Mouse (Mus musculus) midbrain, embryonic 10.5 days (tissue): ENCODE results near the gene Ercc5. TPM values are rescaled to one million over a fixed set of nuclear protein-coding genes. Genes with fewer than 3 reads are reported as not detected.

ENCODE experiments used
- DNase-seq: peaks from one replicate; pipeline ENCODE4 v3.0.0-alpha.2; 2017; ENCODE audit warnings: low spot score
- H3K27ac ChIP-seq: fragments of 300-500 bp; sonication (generic); replicated peaks from 2 replicates; pipeline ENCODE4 v1.5.1; 2016; ENCODE audit warnings: mild to moderate bottlenecking
- H3K27me3 ChIP-seq: fragments of 300-500 bp; sonication (generic); 2 replicates; pipeline ENCODE4 v1.6.1; 2016; ENCODE audit warnings: low read depth, mild to moderate bottlenecking; ENCODE audit not compliant: poor library complexity, severe bottlenecking
- H3K36me3 ChIP-seq: fragments of 300-500 bp; sonication (generic); 2 replicates; pipeline ENCODE4 v1.6.1; 2016; ENCODE audit warnings: mild to moderate bottlenecking, moderate library complexity
- H3K4me1 ChIP-seq: fragments of 300-500 bp; sonication (generic); 2 replicates; pipeline ENCODE4 v1.6.1; 2016
- H3K4me3 ChIP-seq: fragments of 300-500 bp; sonication (generic); 2 replicates; pipeline ENCODE4 v1.5.1; 2016; ENCODE audit warnings: mild to moderate bottlenecking, moderate library complexity
- H3K9me3 ChIP-seq: fragments of 300-500 bp; sonication (generic); replicated peaks from 2 replicates; pipeline ENCODE4 v1.6.1; 2016; ENCODE audit warnings: mild to moderate bottlenecking
- WGBS: fragments of 180-500 bp; shearing (Covaris S2); methylation state at CpG from one replicate; pipeline ENCODE4 v1.1.7; 2016; 5-methylcytosine and 5-hydroxymethylcytosine counted together
- polyA plus RNA-seq: library from polyadenylated mRNA; unstranded; fragments of >200 nt; fragmentation: Nextera tagmentation; extraction: Ambion mirVana; gene quantifications from 2 replicates; pipeline ENCODE4 v1.2.1, GENCODE M21; 2016

Gene Ercc5
- polyA plus RNA-seq, 1 experiment from 2014 or later = 29.0 TPM

DNA sequence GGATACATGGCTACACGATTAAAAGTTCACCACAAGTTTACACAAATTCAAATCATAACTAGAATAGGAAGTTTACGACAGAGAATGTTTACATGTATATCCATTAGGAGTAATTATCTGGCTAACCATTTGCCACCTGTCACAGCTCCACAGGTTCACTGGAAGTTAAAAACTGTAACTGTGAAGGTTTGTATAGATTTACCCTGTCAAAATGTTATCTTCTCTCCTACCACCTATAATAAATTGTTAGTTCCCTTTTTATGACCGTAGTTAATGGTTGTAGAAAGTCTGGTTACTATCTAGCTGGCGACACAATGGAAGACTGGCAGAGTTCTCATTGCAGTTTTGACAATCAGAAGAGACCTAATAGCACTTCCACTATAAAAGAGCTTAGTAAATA lies 7.3 kb upstream of the Ercc5 start:
- WGBS = 89% methylated on average over 4 of the region's 4 CpGs
- H3K27ac ChIP-seq = no peak overlapping the region
- H3K9me3 ChIP-seq = no peaks in the 10 kb centered on the region
- H3K4me1 ChIP-seq = no peaks in the 10 kb centered on the region
- H3K4me3 ChIP-seq = no peak overlapping the region
- H3K36me3 ChIP-seq = peaks cover 72% of the 10 kb centered on the region
- H3K27me3 ChIP-seq = no peaks in the 10 kb centered on the region
- DNase-seq = no peak

DNA sequence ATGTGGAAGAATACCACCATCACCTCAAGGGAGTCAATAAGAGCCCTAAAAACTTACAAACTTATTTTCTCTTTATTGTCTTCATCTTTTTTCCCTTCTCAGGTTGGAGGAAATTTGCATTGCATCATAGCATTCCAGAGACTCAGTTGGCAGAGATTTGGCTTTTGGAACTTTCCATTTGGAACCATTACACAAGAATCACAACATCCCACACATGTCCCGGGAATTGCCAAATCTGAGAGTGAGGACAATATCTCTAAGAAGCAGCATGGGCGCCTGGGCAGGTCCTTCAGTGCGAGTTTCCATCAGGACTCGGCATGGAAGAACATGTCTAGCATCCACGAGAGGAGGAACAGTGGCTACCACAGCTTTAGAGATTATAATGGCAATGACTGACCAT lies 4.8 kb upstream of the Ercc5 start:
- no peak for DNase-seq
- peaks cover 55% of the 10 kb centered on the region for H3K36me3 ChIP-seq

DNA sequence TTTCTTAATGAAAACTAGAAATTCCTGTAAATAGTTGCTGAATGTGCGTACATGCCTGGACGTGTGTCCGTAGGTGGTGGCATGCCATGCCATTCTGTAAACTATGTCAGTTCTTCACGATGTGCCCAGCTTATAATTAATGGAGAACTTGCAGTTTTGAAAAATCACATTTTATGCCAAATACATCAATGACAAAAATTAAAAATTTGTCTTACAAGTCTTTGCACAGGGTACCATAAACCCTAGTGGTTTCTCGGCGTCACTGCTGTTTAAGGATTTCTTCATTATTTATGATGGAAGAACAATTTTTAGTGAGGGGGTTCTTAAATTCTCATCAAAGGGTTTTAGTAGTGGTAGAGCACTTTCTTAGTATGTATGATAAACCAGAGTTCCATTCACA lies 1.2 kb downstream of the Ercc5 start:
- peaks cover 15% of the 10 kb centered on the region for H3K4me1 ChIP-seq
- no peaks in the 10 kb centered on the region for H3K27me3 ChIP-seq
- no peak for DNase-seq
- 51% methylated on average over 6 of the region's 6 CpGs for WGBS
- H3K9me3 ChIP-seq = peaks cover 10% of the 10 kb centered on the region; the same call in 1 of the 2 replicates
- H3K36me3 ChIP-seq = peaks cover 19% of the 10 kb centered on the region
- H3K4me3 ChIP-seq = peak overlapping the region; percentile 79
- H3K27ac ChIP-seq = peak overlapping the region; percentile 96

More for the DNA sequence above, 4.8 kb upstream of the Ercc5 start:
- Histone ChIP-seq H3K4me1 (peaks cover 7% of the 10 kb centered on the region), H3K9me3 (no peaks in the 10 kb centered on the region), H3K27me3 (no peaks in the 10 kb centered on the region), H3K27ac (no peak overlapping the region), H3K4me3 (no peak overlapping the region)
- WGBS = 91% methylated on average over 5 of the region's 5 CpGs

DNA sequence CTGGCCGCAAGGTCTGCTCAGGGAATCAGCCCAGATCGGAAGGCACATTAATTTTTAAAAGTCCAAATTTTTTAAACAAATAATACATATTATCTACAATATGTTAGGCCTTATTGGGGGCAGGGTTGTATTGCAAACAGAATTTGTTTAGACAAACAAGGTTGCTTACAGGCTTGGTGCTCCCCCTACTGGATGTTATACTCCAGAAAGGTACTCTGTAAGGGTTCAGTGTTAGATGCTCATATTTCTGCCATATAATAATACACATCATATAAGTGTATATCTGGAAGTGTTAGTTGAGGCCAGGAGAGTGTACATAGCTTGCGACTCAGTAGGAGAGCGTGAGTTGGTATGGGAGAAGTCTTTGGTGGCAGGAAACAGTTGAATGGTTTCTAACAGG lies 7.7 kb downstream of the Ercc5 start:
- WGBS = 97% methylated on average over 4 of the region's 4 CpGs
- H3K27ac ChIP-seq = no peak overlapping the region
- H3K36me3 ChIP-seq = peaks cover 56% of the 10 kb centered on the region
- DNase-seq = no peak
- no peak overlapping the region for H3K4me3 ChIP-seq
- no peaks in the 10 kb centered on the region for H3K4me1 ChIP-seq
- peaks cover 10% of the 10 kb centered on the region; the same call in 1 of the 2 replicates for H3K9me3 ChIP-seq
- H3K27me3 ChIP-seq = no peaks in the 10 kb centered on the region

DNA sequence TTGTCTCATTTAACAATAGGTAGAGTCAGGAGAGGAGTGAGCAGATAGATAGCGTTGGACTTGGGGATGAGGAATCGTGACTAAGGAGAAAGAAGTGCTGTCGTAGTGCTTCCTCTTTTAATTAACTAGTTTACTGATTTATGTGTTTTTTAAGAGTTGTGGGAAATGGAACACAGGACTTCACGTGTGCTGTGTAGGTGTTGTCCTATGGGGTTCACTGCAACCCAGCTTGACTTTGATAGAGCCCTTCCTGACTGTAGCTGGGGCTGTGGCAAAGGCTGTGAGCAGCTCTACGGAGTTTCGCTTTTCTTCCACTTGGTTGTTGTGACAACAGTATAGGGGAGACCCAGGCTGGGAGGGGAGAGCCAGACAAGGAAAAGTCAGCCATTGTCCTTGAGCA lies 10.8 kb downstream of the Ercc5 start:
- Histone ChIP-seq H3K27me3 (no peaks in the 10 kb centered on the region), H3K36me3 (peaks cover 71% of the 10 kb centered on the region), H3K9me3 (no peaks in the 10 kb centered on the region), H3K4me3 (no peak overlapping the region), H3K4me1 (no peaks in the 10 kb centered on the region), H3K27ac (no peak overlapping the region)
- 92% methylated on average over 6 of the region's 6 CpGs for WGBS
- DNase-seq = no peak

DNA sequence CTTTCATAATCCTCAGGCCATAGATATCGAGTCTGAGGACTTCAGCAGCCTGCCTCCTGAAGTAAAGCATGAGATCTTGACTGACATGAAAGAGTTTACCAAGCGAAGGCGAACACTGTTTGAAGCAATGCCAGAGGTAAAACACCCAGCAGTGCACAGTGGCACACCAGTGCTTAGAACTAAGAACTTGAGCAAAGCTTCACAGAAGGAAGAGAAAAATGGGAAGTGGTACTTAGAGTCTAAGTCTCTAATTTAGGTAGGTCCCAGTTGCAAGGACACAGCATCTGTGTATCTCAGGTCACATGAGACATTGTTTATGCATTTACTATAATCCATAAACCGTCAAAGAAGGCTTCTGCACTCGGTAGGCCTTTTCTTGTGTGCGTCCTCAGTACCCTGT lies 14.3 kb downstream of the Ercc5 start:
- peaks cover 100% of the 10 kb centered on the region for H3K36me3 ChIP-seq
- H3K27me3 ChIP-seq = no peaks in the 10 kb centered on the region
- H3K27ac ChIP-seq = no peak overlapping the region
- no peak overlapping the region for H3K4me3 ChIP-seq
- H3K9me3 ChIP-seq = no peaks in the 10 kb centered on the region
- no peaks in the 10 kb centered on the region for H3K4me1 ChIP-seq
- DNase-seq = no peak
- 94% methylated on average over 6 of the region's 6 CpGs for WGBS

DNA sequence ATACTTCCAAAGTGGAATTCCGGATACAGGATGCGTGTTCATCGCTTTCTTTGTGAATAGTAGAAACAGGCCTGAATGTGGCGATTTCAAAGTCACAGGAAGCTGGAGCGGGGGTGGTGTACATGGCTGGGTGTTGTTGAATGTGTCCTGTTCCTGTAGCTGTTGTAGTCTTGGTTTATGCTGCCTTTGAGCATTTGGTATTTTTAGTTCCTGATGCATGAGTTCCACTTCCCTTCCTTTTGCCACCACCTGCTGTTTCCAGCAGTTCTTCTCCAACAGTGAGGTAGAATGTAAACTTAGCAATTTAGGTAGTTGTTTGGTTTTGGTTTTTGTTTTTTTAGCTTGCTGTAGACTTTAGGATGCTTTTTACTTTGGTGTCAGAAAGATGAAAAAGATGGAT lies 14.8 kb downstream of the Ercc5 start:
- Histone ChIP-seq H3K9me3 (no peaks in the 10 kb centered on the region), H3K4me3 (no peak overlapping the region), H3K36me3 (peaks cover 100% of the 10 kb centered on the region), H3K4me1 (no peaks in the 10 kb centered on the region), H3K27ac (no peak overlapping the region), H3K27me3 (no peaks in the 10 kb centered on the region)
- DNase-seq = no peak
- 96% methylated on average over 5 of the region's 5 CpGs for WGBS

DNA sequence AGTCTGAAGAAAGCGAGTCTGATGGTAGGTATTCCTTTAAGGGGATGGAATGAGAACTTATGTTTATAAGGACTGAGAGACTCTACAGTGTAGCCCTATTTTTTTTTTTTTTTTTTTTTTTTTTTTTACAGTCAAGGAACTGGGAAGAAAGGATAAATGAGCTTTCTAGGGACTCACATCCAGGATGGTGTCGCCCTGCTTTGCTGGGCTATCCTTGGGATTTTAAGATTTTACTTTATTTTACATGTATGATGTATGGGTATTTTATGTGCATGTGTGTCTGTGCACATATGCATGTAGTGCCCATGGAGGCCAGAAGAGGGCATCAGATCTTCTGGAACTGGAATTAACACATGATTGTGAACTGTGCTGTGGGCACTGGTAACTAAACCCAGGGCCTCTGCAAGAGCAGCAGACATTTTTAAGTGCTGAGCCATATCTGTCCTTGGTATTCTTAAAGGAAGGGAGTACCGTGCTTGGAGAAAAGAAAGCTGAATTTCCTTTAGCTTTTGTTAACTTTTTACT lies 20.4 kb downstream of the Ercc5 start:
- H3K27me3 ChIP-seq = no peaks in the 10 kb centered on the region
- peaks cover 18% of the 10 kb centered on the region for H3K9me3 ChIP-seq
- no peak for DNase-seq
- 94% methylated on average over 3 of the region's 3 CpGs for WGBS
- no peak overlapping the region for H3K27ac ChIP-seq
- no peaks in the 10 kb centered on the region for H3K4me1 ChIP-seq
- peaks cover 99% of the 10 kb centered on the region for H3K36me3 ChIP-seq
- H3K4me3 ChIP-seq = no peak overlapping the region

DNA sequence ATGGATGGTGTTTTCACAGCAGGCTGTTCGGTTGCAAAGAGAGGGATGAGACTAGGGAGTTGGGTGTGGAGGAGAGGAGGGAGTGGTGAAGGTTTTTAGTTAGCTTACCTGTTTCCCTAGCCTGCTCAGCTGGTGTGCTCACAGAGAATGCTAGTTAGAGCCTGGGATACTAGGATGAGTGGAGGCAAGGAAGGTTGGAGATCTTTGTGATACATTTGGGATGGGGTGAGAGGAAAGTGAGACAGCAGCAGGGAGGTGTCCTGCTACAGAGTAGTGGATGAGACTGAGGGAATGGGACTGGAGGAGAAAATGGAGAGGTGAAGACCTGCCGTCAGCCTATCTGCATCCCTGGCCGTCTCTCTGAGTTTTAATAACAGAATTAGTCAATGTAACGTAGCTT lies 25.1 kb downstream of the Ercc5 start:
- H3K36me3 ChIP-seq = peaks cover 96% of the 10 kb centered on the region
- no peaks in the 10 kb centered on the region for H3K4me1 ChIP-seq
- no peak overlapping the region for H3K27ac ChIP-seq
- 95% methylated on average over 4 of the region's 4 CpGs for WGBS
- peaks cover 18% of the 10 kb centered on the region for H3K9me3 ChIP-seq
- H3K27me3 ChIP-seq = no peaks in the 10 kb centered on the region
- H3K4me3 ChIP-seq = no peak overlapping the region
- DNase-seq = no peak

DNA sequence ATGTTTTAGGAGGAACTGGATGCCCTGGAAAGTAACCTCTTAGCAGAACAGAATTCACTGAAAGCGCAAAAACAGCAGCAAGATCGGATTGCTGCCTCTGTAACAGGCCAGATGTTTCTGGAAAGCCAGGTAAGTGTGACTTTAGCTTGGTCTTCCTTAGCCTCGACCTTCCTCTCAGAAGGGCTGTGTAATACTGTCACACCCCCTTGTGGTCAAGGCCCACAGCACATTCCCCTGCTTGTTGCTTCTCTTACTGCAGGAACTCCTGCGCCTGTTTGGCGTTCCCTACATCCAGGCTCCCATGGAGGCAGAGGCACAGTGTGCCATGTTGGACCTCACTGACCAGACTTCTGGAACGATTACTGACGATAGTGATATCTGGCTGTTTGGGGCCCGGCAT lies 26.4 kb downstream of the Ercc5 start:
- Histone ChIP-seq H3K9me3 (peaks cover 18% of the 10 kb centered on the region), H3K27ac (no peak overlapping the region), H3K27me3 (no peaks in the 10 kb centered on the region), H3K36me3 (peaks cover 96% of the 10 kb centered on the region), H3K4me1 (no peaks in the 10 kb centered on the region), H3K4me3 (no peak overlapping the region)
- DNase-seq = no peak
- WGBS = 88% methylated on average over 8 of the region's 8 CpGs

DNA sequence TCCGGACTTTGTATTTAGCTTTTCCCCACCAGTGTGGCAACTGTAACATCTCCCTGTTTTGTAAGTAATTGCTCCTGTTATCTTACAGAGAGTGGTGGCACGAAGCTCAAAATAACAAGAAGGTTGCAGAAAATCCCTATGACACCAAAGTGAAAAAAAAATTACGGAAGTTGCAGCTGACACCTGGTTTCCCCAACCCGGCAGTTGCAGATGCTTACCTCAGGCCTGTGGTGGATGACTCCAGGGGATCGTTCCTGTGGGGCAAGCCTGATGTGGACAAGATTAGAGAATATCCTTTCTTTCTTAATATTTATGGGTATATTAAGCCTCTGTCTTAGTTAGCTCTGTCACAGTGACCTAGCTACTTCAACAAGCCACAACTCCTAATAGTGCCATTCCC lies 30.5 kb downstream of the Ercc5 start:
- no peak for DNase-seq
- Histone ChIP-seq H3K36me3 (peaks cover 91% of the 10 kb centered on the region), H3K27ac (no peak overlapping the region), H3K9me3 (no peaks in the 10 kb centered on the region), H3K27me3 (no peaks in the 10 kb centered on the region), H3K4me1 (no peaks in the 10 kb centered on the region), H3K4me3 (no peak overlapping the region)
- 94% methylated on average over 5 of the region's 5 CpGs for WGBS

DNA sequence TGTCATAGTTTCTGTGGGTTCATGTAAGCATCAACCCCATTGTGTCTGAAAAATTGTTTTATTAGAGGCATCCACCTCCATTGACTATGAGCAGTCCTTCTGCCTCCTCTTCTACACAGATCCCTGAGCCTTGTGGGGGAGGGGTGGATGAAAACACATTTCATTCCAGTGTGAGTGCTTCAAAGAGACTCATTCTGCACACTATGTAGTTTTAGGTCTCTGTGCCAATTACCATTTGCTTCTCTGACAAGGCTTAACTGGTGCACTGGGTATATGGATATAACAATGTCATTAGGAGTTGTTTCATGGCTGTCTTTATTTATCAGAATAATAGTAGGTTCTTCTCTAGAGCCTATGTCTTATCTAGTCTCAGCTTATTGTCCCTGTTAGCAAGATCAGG lies 38.9 kb downstream of the Ercc5 start:
- no peaks in the 10 kb centered on the region for H3K9me3 ChIP-seq
- no peak for DNase-seq
- H3K4me1 ChIP-seq = no peaks in the 10 kb centered on the region
- H3K27me3 ChIP-seq = no peaks in the 10 kb centered on the region
- H3K36me3 ChIP-seq = peaks cover 15% of the 10 kb centered on the region
- H3K27ac ChIP-seq = no peak overlapping the region
- no peak overlapping the region for H3K4me3 ChIP-seq

DNA sequence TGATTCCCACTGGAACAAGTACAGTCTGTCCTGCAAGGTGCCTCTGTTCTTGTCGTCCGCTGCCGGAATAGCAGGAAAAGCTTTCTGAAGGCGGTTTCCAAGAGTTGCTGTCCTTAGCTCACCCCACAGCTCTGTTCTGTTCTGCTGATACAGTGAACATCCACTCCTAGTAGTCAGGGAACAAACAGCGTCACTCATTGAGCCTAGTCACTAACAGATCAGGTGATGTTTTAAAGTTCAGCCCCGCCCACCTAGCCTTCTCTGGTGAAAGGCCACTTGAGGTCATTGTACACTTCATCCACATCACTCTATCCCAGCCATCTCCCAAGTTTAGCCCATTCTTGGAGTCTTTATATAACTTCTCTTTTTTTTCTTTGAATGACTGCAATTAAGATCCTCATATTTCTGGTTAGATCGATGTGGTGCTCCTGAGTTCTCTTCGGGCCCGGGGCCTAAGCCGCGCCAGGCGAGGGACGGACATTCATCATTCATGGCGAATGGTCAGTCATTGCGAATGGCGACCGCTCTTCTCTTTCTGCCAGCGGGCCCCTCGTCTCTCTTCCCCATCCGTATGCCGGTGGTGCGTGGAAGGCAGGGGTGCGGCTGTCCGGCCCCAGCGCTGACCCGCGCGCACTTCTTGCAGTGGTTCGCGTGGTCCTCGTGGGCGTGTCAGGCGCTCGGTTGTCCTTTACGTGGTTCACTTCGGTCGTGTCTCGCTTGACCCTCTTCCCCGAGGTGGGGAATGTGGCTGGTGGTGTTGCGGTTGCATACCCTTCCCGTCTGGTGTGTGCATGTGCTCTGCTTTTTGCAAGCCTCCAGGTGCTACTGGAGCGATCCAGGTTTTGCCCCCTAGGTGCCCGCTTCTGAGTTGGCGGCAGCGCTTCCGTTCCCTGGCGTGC lies 51.0 kb downstream of the Ercc5 start:
- 17% methylated on average over 47 of the region's 47 CpGs for WGBS
- Histone ChIP-seq H3K36me3 (no peaks in the 10 kb centered on the region), H3K9me3 (no peaks in the 10 kb centered on the region), H3K27ac (peak overlapping the region; percentile 49), H3K4me1 (peaks cover 10% of the 10 kb centered on the region), H3K27me3 (peaks cover 12% of the 10 kb centered on the region), H3K4me3 (peak overlapping the region; percentile 62)
- DNase-seq = peak; percentile 24
